Mouse (Mus musculus): ENCODE measurements around the gene Capzb.

DNA sequence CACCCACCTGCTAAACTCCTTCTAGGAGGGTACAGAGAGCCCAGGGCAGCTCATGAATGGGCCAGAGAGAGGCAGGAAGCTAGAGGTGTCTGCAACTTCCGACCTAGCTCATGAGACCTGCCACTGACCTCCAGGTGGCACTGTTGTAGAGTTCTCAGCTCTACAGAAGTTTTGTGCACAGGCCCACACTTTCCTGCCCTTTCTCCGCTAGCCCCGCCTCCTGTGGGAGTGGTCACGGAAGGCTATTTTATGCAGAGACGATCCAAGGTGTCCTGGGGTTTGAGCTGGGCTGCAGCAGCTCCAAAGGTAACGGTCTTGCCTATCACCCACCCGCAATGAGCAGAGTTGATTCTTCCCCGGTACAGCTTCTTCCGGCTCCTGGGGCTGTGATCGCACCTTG lies 137.9 kb downstream of the Capzb start:
- TF ChIP-seq GATA1 (IDR thresholded peaks at IDR 0.05; ENCODE audit: low read length) (no peak), TAL1 (IDR thresholded peaks at IDR 0.05; ENCODE audit: low read length) (no peak)
